Mouse (Mus musculus) G1E (cell line): Measurements from ENCODE around the gene Mmrn2.

Experiments
- CTCF ChIP-seq: IDR thresholded peaks from 2 replicates; pipeline ENCODE4 v1.5.1; 2012; ENCODE audit warnings: low read depth, low read length, inconsistent platforms, mixed read lengths
- GATA1 ChIP-seq: IDR thresholded peaks from 2 replicates; pipeline ENCODE4 v1.6.1; 2012; ENCODE audit warnings: borderline replicate concordance, low read length, inconsistent platforms, mixed read lengths
- POLR2AphosphoS5 ChIP-seq: IDR thresholded peaks from 2 replicates; pipeline ENCODE4 v1.6.1; 2012; ENCODE audit warnings: low read depth, low read length, inconsistent platforms; ENCODE audit not compliant: insufficient replicate concordance

DNA sequence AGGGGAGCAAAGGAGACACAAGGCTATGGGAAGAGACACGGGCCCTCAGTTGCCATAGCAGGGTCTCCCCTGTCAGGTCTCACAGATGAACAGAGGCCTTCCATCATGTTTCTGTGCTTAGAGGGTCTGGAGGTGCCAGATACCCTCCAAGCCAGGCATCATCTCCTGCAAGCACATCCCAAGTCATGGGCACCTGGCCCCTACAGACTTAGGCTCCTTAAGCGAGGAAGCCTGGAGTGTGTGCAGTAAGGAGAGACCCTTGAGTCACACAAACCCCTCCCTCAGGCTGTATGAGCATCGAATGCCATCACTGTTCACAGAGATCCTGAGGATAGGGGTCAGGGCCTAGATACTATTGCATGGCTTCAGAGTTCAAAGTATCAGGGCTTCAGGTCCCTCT lies 4.3 kb upstream of the Mmrn2 start:
- no peak for TF ChIP-seq CTCF
- TF ChIP-seq GATA1 = no peak
- TF ChIP-seq POLR2AphosphoS5 = no peak
